Comparison of ENCODE assay signal across 8 mouse cellular contexts in the genomic region with DNA sequence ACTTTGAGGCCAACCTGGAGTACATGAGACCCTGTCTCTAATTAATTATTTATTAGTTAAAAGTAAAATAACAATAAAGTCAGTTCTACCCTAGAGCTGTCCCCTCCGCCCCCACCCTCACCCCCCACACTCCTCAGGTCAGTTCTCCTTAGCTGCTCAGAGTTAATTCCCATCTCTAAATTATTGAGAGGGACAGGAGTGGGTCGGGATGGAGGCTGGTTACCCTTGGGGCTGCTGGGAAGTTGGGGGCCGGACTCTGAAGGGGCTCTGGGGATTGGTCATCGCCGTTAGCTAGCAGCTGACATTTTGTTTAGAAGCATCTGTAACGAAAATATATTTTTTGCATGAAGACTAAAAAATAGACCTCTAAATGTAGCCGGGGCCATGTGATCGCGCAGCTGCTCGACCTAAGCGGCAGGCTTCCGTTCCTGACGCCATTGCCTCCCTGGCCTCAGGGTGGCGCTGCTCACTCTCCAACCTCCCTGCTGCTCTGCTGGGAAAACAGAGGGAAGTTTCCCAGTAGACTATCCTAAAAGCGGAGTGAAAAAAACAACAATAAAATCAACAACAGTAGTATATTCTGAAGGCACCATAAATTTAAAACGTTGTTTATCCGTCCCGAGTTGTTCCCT. TPM values are rescaled to one million over a fixed set of nuclear protein-coding genes. Genes with fewer than 3 reads are reported as not detected.
DNase-seq lines count a peak whose midpoint lies in the region; ATAC-seq and TF ChIP-seq lines count a peak whose summit lies in the region.

No protein-coding gene starts in this region.

- peak; percentile 87 for ATAC-seq in frontal cortex, adult (ENCODE audit: low TSS enrichment)
- peak; percentile 86 for ATAC-seq in lung, postnatal 0 days

- TF ChIP-seq CTCF in lung, postnatal 0 days (IDR thresholded peaks at IDR 0.05) = peak; percentile 98

- H3K9me3 ChIP-seq in hindbrain, embryonic 10.5 days = no peaks in the 10 kb centered on the region
- H3K9me3 ChIP-seq in lung, postnatal 0 days (ENCODE audit: low read length) = no peaks in the 10 kb centered on the region

- peak overlapping the region; percentile 39 for H3K4me3 ChIP-seq in hindbrain, embryonic 10.5 days
- no peak overlapping the region for H3K4me3 ChIP-seq in lung, postnatal 0 days (ENCODE audit: low read depth, low read length)

- 0 out of 2 replicates have a peak, but pooled peaks cover 11% of the 10 kb centered on the region for H3K27me3 ChIP-seq in hindbrain, embryonic 10.5 days (ENCODE audit: insufficient read depth, poor library complexity, severe bottlenecking)
- no peaks in the 10 kb centered on the region for H3K27me3 ChIP-seq in lung, postnatal 0 days (replicated peaks; ENCODE audit: insufficient read depth, low read length)

- H3K9ac ChIP-seq in lung, postnatal 0 days (replicated peaks; ENCODE audit: low read depth) = no peak overlapping the region

- H3K36me3 ChIP-seq in hindbrain, embryonic 10.5 days = no peaks in the 10 kb centered on the region
- H3K36me3 ChIP-seq in lung, postnatal 0 days (ENCODE audit: insufficient read depth, low read length) = no peaks in the 10 kb centered on the region

- H3K27ac ChIP-seq in hindbrain, embryonic 10.5 days = no peak overlapping the region
- H3K27ac ChIP-seq in lung, postnatal 0 days (ENCODE audit: low read length) = no peak overlapping the region

- peak overlapping the region; percentile 3; the same call in 1 of the 2 replicates for H3K4me2 ChIP-seq in lung, postnatal 0 days (replicated peaks; ENCODE audit: low read depth, low read length)

- H3K4me1 ChIP-seq in hindbrain, embryonic 10.5 days (replicated peaks) = peaks cover 10% of the 10 kb centered on the region; the same call in 1 of the 2 replicates
- H3K4me1 ChIP-seq in lung, postnatal 0 days (ENCODE audit: insufficient read depth, low read depth, low read length) = peaks cover 6% of the 10 kb centered on the region; the same call in 1 of the 2 replicates

- TF ChIP-seq EP300 in lung, postnatal 0 days (IDR thresholded peaks at IDR 0.05) = no peak

- peak; percentile 71 for DNase-seq in Muller cell, postnatal 12 days (ENCODE audit: inconsistent ontology term)
- peak; percentile 58 for DNase-seq in cerebellum, adult 9-10 months
- peak; percentile 73 for DNase-seq in hindbrain, embryonic 10.5 days (ENCODE audit: low spot score)
- peak; percentile 47 for DNase-seq in layer of hippocampus, adult 9-11 months
- peak; percentile 82 for DNase-seq in lung, postnatal 0 days (ENCODE audit: low spot score)
- peak; percentile 15 for DNase-seq in retina, adult 2 months (ENCODE audit: low read depth, low spot score)
- peak; percentile 74 for DNase-seq in urinary bladder, postnatal 25 days (ENCODE audit: low spot score)

- 19% methylated on average over 18 of the region's 18 CpGs for WGBS in hindbrain, embryonic 10.5 days
- WGBS in lung, postnatal 0 days = 12% methylated on average over 18 of the region's 18 CpGs

RNA-seq across cellular contexts. Expression of a gene that starts 26.8 kb away (rescaled TPM):
- polyA plus RNA-seq in hindbrain, embryonic 10.5 days (2016; fragmentation: Nextera tagmentation; extraction: Ambion mirVana) = 8.0 and 10.1 TPM in 2 replicates
- 22.8 and 25.2 TPM in 2 replicates for polyA plus RNA-seq in lung, postnatal 0 days (2015; fragmentation: Nextera tagmentation; extraction: Ambion mirVana)

Comparison
In these comparisons a context has a peak if more than half of its experiments do, and no peak if none do; other contexts are left out.
1. DNase-seq: peak in every context shown above with its lines; median percentile 82 in lung, postnatal 0 days; 74 in urinary bladder, postnatal 25 days; 73 in hindbrain, embryonic 10.5 days; 71 in Muller cell, postnatal 12 days; 58 in cerebellum, adult 9-10 months; 47 in layer of hippocampus, adult 9-11 months; 15 in retina, adult 2 months.